Mouse (Mus musculus): ENCODE results near the gene Adamts9.

Adamts9 gene

GRCm38 (mm10) chr6:92943057-92943781 is at the start of gene Adamts9:
Adamts9 (minus strand) TSS chr6:92943492.
- peak; percentile 67 for DNase-seq (ENCODE audit: low read depth)

DNA sequence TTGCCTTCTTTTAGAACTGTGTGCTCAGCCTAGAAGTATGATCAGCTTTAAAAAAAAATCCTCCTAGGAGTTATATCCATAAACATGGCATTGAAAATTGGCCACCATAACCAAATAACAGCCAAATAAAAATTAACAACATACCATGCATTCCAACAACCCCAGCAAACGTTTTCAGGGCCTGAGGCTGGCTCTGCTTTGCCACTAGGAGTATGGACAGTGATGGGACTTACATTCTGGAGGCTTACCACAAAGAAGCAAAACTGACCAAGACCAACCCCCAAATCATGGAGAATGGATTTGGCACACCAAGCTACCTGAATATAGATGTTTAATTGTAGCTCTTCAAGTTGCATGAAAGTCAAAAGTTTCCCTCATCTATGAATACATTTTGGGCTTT is 48.3 kb upstream of the Adamts9 start:
- DNase-seq (ENCODE audit: low read depth), result no peak

- no peak for DNase-seq (ENCODE audit: low read depth)
These were observed 45.3 kb upstream of the Adamts9 start for GRCm38 (mm10) chr6:92988620-92988998.

DNA sequence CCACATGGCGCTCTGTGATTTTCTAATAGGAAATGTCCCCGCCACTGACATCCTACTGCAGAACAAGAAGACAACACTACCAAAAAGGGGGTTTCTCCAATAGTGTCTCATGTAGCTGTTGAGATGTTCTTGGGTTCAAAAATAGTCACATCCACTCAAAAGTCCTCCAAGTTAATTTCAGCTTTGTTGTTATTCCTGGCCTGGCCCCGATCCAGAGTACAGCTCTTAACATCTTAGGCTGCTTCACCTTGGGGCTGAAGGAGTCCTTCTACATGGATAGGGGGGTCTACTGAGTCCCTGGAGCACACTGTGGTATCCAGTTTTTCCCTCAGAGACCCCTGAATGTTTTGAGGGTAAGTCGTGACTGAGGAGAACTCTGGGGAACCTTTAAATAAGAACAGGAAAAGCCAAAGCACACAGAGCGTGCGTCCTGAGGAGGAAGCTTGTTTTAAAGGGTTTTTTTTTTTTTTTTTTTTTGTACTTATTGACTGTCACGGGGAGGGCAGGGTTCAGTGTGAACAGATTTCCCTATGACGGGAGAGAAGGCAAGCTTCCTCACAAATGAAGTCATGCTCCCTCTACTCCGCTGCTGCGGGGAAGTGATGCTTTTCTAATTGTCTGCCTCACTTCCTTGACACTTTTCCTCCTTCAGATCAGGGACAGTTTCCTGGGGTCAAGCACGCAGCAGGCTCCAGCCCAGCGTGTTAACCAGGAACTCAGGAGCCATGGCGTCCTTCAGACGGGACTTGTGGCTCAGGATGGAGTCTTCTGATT is 44.7 kb upstream of the Adamts9 start:
- DNase-seq (ENCODE audit: low read depth), result no peak

DNA sequence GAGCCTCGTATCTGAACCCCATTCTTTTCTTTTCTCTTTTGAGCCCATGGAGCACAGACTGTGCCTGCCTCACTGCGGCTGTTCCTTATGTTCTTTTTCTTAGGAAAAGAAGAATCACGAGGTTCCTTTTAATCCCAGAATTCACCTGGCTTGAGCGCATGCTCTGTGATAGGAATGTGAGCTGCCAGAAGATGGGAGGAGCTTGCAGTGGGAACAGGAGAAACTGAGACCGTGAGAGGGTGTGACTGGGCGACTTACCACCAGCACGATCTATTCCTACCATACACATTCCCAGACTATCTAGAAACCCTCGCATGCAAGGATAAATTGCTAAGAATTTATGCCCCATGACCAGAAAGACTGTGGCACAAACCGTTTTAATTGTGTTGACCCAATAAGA is 44.1 kb upstream of the Adamts9 start:
- no peak for DNase-seq (ENCODE audit: low read depth)

- DNase-seq (ENCODE audit: low read depth), result peak; percentile 6
These were observed 40.1 kb upstream of the Adamts9 start for GRCm38 (mm10) chr6:92983421-92983820.

GRCm38 (mm10) chr6:92981451-92982186 is 38.3 kb upstream of the Adamts9 start:
- peak; percentile 41 for DNase-seq (ENCODE audit: low read depth)

GRCm38 (mm10) chr6:92973340-92973739 is 30.0 kb upstream of the Adamts9 start:
- no peak for DNase-seq (ENCODE audit: low read depth)

GRCm38 (mm10) chr6:92968718-92969117 is 25.4 kb upstream of the Adamts9 start:
- DNase-seq (ENCODE audit: low read depth), result no peak

DNA sequence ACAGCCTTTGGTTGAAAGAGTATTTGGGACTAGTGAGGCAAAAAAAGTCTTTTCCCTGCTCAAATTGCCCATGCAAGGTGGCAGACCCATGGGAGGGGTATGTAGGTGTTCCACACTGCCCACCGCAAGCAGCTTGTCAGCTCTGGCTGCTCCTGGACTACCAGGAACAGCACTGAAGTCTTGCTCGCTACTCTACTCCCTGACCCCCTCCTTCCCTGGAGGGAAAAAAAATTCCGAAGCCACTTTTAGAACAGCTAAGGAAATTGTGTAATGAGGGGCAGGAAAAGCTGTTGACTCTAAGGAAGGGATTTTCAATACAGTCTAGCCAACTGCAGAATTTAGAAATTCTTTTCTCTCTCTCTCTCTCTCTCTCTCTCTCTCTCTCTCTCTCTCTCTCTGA is 24.9 kb upstream of the Adamts9 start:
- DNase-seq (ENCODE audit: low read depth), result no peak

DNA sequence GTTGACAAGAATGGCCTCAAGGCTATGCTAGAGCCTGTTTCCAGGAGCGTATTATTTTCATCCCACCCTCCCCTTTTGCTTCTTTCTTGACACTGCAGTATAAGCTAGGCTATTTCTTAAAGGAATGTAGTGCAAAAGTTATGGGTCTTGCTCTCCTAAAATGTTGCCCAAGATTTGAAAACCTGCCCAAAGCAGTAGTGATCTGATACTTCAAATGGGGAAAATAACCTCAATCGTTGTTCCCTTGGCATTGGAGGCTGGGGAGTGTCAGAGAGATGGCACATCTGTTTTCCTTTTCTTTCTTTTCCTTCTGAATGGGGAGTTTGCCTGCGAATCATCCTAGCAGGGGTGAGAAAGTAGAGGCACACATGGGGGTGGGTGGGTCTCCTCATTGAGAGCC is 19.7 kb upstream of the Adamts9 start:
- DNase-seq (ENCODE audit: low read depth), result no peak

DNA sequence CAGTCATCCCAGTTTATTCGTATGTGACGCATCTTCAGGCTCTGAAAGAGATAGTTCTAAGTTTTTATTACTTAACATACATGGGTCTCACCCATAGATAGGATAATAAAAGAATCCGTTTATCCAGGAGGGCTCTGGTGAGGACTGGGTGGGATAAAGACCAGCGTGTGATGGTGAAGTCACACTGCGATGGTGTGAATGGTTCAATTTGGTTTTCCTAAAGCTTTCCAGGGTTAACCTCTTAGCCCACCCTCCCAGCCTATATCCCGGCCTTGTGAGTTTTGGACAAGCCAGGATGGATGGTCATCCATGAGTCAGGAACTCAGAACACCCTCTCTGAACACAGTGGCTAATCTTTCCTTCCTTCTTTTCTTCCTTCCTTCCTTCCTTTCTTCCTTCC is 17.7 kb upstream of the Adamts9 start:
- no peak for DNase-seq (ENCODE audit: low read depth)

GRCm38 (mm10) chr6:92959416-92959815 is 16.1 kb upstream of the Adamts9 start:
- no peak for DNase-seq (ENCODE audit: low read depth)

GRCm38 (mm10) chr6:92947337-92948042 is 4.2 kb upstream of the Adamts9 start:
- DNase-seq (ENCODE audit: low read depth), result no peak

DNA sequence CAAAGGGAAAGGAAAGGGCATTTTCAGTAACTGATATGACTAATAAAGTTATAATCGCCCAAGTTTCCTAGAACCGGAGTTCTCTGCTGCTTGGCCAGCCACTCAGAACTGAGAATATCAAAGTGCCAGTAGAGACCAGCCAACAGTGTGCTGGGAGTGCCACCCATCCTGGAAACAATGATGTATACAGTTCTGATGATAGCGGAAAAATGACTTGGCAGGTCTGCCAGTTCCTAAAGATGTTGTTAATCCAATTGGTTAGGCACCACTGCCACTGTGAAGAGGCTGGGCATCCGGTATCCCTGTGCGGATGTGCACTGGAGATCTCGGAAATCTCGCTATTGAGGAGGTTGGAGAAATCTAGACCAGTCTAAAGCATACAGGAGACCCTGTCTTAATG is 1.4 kb upstream of the Adamts9 start:
- DNase-seq (ENCODE audit: low read depth), result no peak

GRCm38 (mm10) chr6:92944048-92944685 is 875 bp upstream of the Adamts9 start:
- DNase-seq (ENCODE audit: low read depth), result no peak

DNA sequence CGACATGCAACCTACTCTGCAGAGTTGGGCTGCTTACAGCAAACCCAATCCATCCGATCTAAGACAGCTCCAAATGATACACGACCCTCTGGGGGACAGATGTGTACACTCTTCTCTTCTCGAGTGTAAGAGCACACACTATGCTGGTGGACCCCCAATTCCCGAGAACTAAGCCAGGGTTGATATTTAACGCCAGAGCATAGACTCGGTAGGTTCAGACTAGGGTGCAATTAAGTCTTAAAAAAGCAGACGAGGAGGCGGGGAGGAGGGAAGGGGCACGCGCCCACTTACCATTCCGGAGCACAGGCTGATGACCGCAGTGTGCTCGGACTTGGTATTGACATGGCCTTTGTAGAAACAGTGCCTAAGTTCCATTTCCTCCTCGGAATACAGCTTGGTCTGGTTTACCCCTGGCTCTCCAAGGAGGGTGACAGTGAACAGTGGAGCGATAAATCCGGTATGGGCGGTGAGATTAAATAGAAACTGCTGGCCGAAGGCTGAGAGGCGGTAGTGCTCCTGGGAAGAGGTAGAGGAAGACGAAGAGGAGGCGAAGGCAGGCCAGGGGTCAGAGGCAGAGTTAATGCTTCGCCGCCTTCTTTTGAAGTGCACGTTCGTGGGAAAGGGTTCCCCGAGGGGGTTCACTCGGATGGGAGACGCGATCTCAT is 1.4 kb downstream of the Adamts9 start:
- DNase-seq (ENCODE audit: low read depth), result no peak

GRCm38 (mm10) chr6:92941281-92941731 is 2.0 kb downstream of the Adamts9 start:
- peak; percentile 90 for DNase-seq (ENCODE audit: low read depth)

DNA sequence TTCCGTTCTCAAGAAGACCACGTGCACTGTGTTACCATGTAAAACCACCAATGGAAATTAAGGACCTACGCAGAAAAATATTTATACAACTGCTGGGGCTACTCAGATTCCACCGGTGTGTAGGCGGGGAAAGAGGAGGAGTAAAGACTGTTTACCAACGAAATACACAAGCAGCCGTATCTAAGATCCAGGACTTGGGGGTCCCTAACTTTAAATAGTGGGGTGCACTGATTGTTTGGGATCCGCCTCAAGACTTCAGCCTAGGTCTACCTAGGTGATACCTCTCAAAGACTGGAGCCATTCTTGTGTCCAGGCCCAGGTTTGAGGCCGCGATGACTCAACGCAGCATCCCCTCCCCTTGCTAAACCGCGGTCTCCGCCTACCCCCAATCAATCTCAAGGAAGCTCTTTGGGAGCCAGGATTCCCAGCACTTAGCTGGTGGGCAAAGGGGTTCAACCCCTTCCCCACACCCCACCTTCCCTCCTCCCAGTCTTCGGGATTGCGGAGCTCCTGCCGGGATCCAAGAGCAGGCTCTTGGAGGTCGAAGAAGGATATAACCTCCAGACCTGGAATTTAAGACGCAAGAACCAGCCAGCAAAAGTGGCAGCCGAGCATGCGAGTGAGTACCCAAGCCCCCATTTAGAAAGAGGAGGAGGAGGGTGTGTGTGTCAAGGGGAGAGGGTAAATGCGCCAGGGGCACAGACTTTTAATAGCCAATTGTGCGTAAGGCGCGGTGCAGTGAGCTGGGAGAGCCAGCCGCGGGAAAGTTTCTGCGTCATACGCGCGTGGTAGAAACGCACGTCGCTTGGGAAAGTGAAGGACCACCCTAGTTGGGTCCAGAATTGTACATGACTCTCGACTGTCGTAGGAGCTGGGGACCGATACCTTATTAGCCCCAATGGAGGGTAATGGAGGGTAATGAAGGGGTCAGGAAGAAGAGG is 2.8 kb downstream of the Adamts9 start:
- DNase-seq (ENCODE audit: low read depth), result peak; percentile 14

- DNase-seq (ENCODE audit: low read depth), result no peak
These were observed 15.0 kb downstream of the Adamts9 start for GRCm38 (mm10) chr6:92928261-92928660.

Data from NIH3T3 (cell line).